Mouse (Mus musculus) thymus, postnatal 4 days (tissue): ENCODE measurements around the gene Rsrc1.
"Not testable (repeated sequence)": the region's sequence is repeated elsewhere in the genome, so short reads cannot be mapped to it uniquely, and the experiment has no call there.

ENCODE experiments used
- DNase-seq: peaks from one replicate; pipeline ENCODE4 v3.0.0; 2021

The Rsrc1 gene

GRCm38 (mm10) chr3:66985539-66986286 is 4.5 kb downstream of the Rsrc1 start:
- DNase-seq, result peak; percentile 80

GRCm38 (mm10) chr3:66986287-66986560 is 5.0 kb downstream of the Rsrc1 start:
- DNase-seq, result no peak

- DNase-seq, result no peak
Observed at GRCm38 (mm10) chr3:66996820-66997219, 15.6 kb downstream of the Rsrc1 start.

- no peak for DNase-seq
Observed at GRCm38 (mm10) chr3:67036387-67037062, 55.3 kb downstream of the Rsrc1 start.

GRCm38 (mm10) chr3:67059755-67060154 is 78.6 kb downstream of the Rsrc1 start:
- no peak for DNase-seq

GRCm38 (mm10) chr3:67070575-67071488 is 89.6 kb downstream of the Rsrc1 start:
- no peak for DNase-seq

GRCm38 (mm10) chr3:67073653-67074052 is 92.5 kb downstream of the Rsrc1 start:
- not testable (repeated sequence) for DNase-seq

- no peak for DNase-seq
Observed at GRCm38 (mm10) chr3:67075484-67075883, 94.3 kb downstream of the Rsrc1 start.

GRCm38 (mm10) chr3:67084742-67085141 is 103.6 kb downstream of the Rsrc1 start:
- no peak for DNase-seq

GRCm38 (mm10) chr3:67108428-67108827 is 127.2 kb downstream of the Rsrc1 start:
- no peak for DNase-seq

GRCm38 (mm10) chr3:67116317-67116716 is 135.1 kb downstream of the Rsrc1 start:
- no peak for DNase-seq

- DNase-seq, result peak; percentile 14
Observed at GRCm38 (mm10) chr3:67132521-67132920, 151.3 kb downstream of the Rsrc1 start.

- DNase-seq, result no peak
Observed at GRCm38 (mm10) chr3:67135749-67136375, 154.7 kb downstream of the Rsrc1 start.

- DNase-seq, result no peak
Observed at GRCm38 (mm10) chr3:67144952-67145351, 163.8 kb downstream of the Rsrc1 start.

GRCm38 (mm10) chr3:67146280-67146679 is 165.1 kb downstream of the Rsrc1 start:
- DNase-seq, result no peak

GRCm38 (mm10) chr3:67147246-67147645 is 166.1 kb downstream of the Rsrc1 start:
- DNase-seq, result no peak

GRCm38 (mm10) chr3:67197179-67197578 is 216.0 kb downstream of the Rsrc1 start:
- DNase-seq, result no peak

GRCm38 (mm10) chr3:67213047-67213457 is 231.9 kb downstream of the Rsrc1 start:
- DNase-seq, result no peak

- DNase-seq, result no peak
Observed at GRCm38 (mm10) chr3:67232617-67233241, 251.5 kb downstream of the Rsrc1 start.

GRCm38 (mm10) chr3:67242451-67242850 is 261.3 kb downstream of the Rsrc1 start:
- DNase-seq, result not testable (repeated sequence)

GRCm38 (mm10) chr3:67267448-67267847 is 286.3 kb downstream of the Rsrc1 start:
- DNase-seq, result no peak

GRCm38 (mm10) chr3:67279781-67280180 is 298.6 kb downstream of the Rsrc1 start:
- DNase-seq, result no peak

GRCm38 (mm10) chr3:67280247-67280646 is 299.1 kb downstream of the Rsrc1 start:
- no peak for DNase-seq
